Comparison of ENCODE assay signal across 8 mouse cellular contexts in genomic region chr3:95110911-95111726, GRCm38 (mm10). TPM values are rescaled to one million over a fixed set of nuclear protein-coding genes. Genes with fewer than 3 reads are reported as not detected.
DNase-seq lines count a peak whose midpoint lies in the region; ATAC-seq lines count a peak whose summit lies in the region.

Vps72 (plus strand) TSS chr3:95111022.

- H3K36me3 ChIP-seq in hindbrain, embryonic 15.5 days, result peaks cover 14% of the 10 kb centered on the region

- peak; percentile 91 for DNase-seq in T-cell, adult 2 months (ENCODE audit: low spot score)
- peak; percentile 88 to 91 for DNase-seq in cerebellum, postnatal 36 days
- DNase-seq in frontal cortex, postnatal 36 days (ENCODE audit: low spot score in 2 of 2), result peak; percentile 94
- peak; percentile 81 for DNase-seq in left cerebral cortex, adult 11 months (ENCODE audit: low spot score)
- DNase-seq in lung, postnatal 4 days, result peak; percentile 93 to 94
- peak; percentile 72 for DNase-seq in retina, postnatal 7 days (ENCODE audit: low read depth, low spot score)
- DNase-seq in urinary bladder, adult 2 months (ENCODE audit: low spot score), result peak; percentile 82

- WGBS in hindbrain, embryonic 15.5 days, result under 1% methylated on average over 54 of the region's 54 CpGs

- H3K4me2 ChIP-seq in hindbrain, embryonic 15.5 days, result peak within 1 kb of the TSS; percentile 54

- peak; percentile 76 for ATAC-seq in hindbrain, embryonic 15.5 days (ENCODE audit: low FRiP score, low read depth)

- peaks cover 15% of the 10 kb centered on the region for H3K4me1 ChIP-seq in hindbrain, embryonic 15.5 days (replicated peaks)

- H3K4me3 ChIP-seq in hindbrain, embryonic 15.5 days, result peak within 1 kb of the TSS; percentile 92

- H3K27ac ChIP-seq in hindbrain, embryonic 15.5 days (replicated peaks), result peak within 1 kb of the TSS; percentile 96

- no peaks in the 10 kb centered on the region for H3K9me3 ChIP-seq in hindbrain, embryonic 15.5 days

- peak within 1 kb of the TSS; percentile 74 for H3K9ac ChIP-seq in hindbrain, embryonic 15.5 days

- H3K27me3 ChIP-seq in hindbrain, embryonic 15.5 days, result no peaks in the 10 kb centered on the region

RNA-seq across cellular contexts. Expression of gene Vps72, which starts in this region (rescaled TPM):
- 167 and 176 TPM in 2 replicates for polyA plus RNA-seq in hindbrain, embryonic 15.5 days (2015; fragmentation: Nextera tagmentation; extraction: Ambion mirVana)
- 70.9 and 76.2 TPM in 2 replicates for polyA plus RNA-seq in urinary bladder, adult 2 months (2012; rRNA removed)

Comparison
In these comparisons a context has a peak if more than half of its experiments do, and no peak if none do; other contexts are left out.
1. Peak in every context shown above with its lines: DNase-seq, ATAC-seq, H3K4me3 ChIP-seq and H3K27ac ChIP-seq.